Mouse (Mus musculus) gastrocnemius, adult 18-20 months (tissue): ENCODE measurements at regions not wholly inside any gene's neighbourhood (a gene's known extent, or its start where the extent isn't known, plus 50 kb on each side); places are given as distances from the start of the nearest gene placed in this dataset.
A peak's percentile ranks its signal among the peaks of the same experiment; 100 is the strongest.

Experiments used
- DNase-seq: peaks from one replicate; pipeline ENCODE4 v3.0.0; 2021; ENCODE audit warnings: low spot score

DNA sequence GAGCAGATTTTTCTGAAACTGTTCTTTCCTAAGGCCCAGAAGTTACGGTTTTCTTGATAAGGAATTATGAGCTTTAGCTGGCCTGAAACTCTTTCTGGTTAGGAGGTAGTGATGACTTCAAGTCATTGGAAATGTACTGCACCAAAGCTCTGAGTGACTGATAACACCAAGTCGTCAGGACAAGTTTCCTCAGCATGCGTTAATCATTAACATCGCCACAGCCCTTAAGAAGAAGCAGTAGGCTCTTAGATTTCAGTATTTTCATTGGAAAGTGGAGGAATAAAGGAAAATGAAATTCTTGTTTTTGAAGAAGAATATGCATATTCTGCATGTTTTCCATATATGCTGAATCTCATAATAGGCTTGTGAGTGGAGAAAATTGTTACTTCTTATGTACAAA, 390.3 kb upstream of the Gm11114 start:
- no peak for DNase-seq

DNA sequence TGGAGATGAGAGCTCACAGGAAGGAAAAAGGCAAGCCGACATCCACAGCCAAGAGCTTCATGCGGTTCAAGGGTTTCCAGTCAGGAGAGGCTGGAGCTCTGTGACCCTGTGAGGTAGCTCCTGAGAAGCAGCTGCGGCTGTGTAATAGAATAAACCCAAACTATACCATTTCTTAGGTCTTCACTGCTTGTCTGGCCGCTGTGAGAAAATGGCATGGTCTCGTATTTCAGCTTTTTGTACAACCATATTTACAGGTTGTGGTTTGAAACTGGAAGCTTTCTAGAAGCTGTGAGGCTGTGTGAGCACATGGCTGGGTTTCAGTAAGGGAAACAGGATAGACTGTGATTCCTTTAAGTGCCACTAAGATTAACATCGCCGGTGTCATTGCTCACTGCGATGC, 388.6 kb upstream of the Gm11114 start:
- DNase-seq, result no peak

DNA sequence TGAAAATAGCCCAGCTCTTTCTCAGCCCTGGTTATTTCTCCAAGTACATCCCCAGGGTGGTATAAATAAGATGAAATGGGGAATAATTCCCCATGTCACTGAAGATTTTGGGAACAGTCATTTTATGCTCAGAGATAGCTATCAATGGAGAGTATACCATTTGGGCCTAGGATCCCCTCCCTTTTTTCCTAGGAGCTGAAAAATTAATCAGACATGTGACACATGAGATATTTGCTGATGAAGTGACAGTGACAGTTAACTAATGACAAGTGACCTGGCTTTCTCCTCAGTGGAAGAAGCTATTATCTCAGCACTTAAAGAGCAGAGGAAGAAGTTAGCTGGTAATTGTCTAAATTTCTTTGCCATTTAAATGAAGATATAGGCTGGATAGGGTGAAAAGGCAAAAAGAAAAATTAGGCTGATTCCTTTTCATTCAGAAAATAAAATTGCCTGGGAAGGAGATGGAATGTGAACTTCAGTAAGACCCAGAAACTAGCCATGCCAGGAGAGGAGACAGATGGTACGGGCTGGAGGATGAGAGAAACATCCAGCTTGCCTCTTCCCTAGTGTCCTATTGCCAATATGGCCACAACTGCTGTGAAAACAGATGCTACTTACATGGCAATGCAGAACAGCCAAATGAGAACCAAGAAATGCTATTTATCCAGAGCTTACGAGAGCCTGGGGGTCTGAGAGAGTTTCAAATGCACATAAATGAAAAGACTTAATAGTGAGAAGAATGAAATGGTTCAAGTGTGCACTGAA, 376.1 kb upstream of the Gm11114 start:
- DNase-seq, result no peak

DNA sequence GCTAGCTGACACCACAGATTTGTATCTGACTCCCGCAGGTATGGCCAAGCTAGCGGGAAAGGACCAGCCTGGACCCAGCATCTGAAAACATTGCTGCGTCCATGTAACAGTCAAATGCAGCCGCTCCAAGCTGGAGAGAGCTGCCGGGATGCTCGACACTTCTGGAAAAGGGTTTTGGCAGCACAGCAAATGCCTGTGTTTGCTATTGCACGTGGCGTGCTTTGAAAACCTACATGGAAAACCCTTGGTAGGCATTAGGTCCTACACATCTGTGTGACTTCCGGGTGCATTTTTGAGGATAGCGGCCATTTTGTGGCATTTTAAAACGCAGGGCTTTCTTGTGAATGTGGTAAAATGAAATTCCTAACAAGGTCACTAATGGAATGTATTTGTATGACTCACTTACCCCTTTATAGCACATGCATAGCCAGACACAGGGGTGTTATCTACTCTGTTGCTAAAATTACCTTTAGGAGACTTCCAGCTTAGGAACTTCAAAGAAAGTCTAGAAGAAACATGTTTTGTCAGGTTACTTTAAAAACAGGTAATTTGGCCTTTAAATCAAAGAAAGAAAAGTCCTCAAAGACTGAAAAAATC, 345.9 kb upstream of the Gm11114 start:
- DNase-seq, result no peak

DNA sequence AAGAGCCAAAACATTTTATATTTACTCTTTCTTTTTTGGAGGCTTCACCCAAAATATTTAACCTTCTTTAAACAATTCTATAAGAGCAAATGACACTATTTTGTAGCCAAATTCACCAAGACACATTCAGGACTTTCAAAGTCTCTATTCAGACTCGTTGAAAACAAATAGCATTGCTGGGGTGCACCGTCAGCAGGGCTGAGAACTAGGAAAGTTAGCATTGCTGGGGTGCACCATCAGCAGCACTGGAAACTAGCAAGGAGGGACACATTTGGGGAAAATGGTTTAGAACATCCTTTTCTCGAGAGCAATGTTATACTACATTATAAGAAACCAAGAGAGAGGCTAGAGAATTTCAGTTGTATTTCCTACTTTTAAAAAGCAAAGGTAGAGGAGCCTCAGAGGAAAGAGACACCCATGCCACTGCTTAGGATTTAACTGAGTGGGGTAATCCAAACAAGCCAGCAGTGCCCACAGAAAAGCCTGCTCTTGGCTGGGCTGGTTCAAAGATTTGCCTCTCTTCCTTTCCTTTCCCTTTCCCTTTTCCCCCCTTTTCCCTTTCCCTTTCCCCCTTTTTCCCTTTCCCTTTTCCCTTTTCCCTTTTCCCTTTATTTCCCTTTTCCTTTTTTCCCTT, 342.5 kb upstream of the Gm11114 start:
- no peak for DNase-seq

DNA sequence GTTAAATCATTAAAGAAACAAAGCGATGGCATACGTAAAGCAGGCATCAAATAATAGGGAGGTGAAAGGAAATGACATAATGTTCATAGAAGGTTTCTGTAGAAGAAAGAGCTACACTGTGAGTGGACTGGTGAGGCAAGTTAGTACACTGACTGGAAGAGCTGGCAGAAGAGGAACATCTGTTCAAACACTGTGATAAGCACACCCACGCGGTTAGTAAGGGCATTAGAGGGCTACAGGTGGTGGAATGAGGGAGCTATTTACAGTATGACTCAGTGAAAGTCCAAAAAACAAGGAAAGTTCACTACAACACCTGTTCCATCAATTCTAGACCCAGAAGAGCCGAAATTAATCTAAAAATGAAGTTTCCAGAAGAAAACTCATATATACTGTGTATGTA, 335.1 kb upstream of the Gm11114 start:
- DNase-seq, result no peak

DNA sequence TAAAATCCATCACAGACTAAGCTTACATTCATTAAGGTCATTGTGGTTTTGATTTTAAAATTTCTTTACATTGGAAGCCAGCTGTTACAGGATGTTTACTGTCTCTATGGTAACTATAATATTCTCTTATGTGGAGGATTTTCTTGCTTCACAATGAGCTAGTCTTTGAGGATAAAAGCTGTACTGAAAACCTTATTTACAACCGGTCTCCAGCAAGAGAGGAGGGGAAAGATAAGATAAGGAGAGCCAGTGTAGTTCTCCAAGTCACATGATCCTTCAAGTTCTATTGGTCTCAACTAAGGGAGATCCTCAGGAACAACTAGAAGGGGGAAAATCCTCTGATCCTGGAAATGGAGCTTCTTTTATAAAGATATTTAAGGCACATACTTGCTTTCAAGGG, 309.2 kb upstream of the Gm11114 start:
- no peak for DNase-seq

DNA sequence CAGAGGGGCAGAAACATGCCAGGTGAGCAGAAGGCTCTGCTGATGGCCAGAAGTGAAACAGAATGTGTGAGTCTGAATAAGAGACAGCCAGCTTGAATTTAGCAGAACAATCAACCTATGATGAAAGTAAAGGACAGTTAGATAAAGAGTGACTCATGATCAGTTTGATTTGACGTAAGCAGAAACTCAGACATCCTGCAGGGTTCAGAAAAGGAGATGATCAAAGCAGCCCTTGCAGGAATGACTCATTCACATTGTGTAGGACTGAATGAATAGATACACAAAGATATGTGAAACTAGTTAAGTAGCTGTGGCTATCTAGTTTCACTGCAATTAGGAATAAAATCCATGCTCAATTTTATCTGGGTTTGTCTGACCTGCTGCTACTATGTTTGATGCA, 301.2 kb upstream of the Gm11114 start:
- no peak for DNase-seq

DNA sequence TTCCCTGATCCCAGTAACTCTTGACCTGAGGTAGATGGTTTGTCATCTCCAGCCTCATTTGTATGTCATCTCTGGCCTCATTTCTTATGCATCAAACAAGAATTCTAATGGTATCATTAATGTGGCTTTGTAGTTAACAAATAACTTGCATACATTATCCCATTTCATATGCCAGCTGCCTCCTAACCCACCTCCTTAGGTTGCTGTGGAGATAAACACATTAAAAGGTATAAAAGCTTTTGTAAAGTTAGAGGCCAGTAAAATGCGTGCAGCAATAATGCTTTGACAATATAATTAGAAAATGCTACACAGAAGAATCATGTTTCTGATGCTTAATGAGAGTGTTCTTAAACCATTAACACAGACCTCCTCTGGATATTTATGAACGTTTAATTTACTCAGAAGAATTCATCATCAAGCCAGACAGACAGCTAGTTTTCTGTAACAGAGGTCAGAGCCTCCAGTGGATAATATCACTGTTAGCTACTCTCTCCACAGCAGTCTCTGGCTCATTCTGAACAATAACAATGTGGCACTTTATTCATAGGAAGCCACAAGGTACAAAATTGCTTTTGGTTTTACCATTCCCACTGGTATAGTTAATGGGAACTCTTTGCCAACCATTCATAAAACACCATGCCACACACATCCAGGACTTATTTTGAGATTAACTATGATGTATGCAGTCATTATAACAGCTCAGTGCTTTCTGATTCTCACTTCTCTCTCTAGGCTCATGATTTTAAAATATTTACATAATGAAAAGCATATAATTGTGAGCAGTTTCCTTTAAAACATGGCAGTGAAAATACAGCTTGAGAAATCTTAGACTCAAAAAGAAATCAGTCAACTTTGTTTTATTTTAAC, 264.2 kb upstream of the Gm11114 start:
- no peak for DNase-seq

DNA sequence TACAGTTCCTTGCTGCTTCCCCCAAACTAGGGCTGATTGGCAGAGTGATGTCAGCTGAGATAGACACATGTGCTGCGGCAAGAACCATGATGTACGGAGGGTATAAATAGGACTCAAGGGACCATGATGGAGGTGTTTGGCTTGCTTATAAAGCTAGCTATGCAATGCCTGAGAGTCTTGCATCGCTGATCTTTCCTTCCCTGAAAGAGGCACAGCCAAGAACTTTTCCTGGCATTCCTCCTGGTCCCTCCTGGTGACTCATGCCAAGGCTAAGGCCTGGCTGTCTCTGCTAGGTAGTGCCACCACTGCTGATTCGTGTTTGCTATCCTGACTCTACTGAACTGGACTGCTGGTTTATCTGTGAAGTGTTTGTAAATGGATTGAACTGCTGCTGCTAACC, 260.0 kb upstream of the Gm11114 start:
- DNase-seq, result no peak

DNA sequence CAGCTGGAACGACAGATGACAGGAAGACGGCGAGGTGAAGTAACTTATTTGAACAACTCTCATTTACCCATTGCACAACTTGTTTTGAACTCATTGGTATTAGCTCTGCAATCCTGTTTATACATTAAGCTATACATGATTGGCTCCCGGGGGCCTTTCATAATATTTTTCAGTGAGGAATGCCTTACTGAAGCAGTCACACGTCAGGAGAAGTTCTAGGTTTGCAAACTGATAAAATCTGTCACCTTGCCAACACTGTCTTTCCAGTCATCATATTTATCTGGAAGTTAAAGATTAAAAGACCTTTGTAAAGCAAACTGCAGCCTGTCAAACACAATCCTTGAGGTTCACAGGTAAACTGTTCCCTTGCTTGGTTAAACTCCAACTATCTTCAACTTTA, 232.6 kb upstream of the Gm11114 start:
- DNase-seq, result no peak

DNA sequence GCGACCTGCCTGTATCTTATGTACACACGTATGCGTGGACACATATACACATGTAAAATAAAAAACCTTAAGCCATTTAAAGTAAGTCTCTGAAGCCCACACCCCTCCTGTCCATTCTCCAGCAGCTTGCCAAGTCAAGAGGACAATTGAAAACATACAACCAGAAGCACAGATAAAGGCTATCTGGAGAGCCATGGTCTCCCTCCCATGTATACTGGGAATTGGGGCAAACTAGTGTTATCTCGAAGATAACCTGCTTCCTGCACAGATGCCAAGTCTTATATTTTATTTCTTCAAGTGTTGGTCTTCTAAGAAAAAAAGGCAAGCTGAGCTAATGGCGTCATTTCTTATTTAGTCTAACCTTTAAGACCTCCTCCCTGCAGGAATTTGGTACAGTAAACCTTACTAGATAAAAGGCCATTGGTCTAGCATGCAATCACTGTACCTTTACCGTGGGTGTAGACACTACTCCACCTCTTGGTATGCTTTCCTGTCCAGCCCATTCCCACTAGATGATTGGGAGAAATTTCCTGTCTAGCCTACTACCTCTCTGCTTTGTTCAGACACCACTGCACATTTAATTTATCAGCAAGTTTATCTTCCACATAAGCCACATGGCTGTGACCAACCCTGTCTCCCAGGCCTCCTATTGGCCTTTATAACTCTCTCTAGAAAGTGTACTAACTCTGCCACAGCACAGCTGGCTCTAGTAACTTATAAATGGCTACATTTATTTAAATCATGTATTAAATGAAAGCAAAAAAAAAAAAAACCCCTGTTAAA, 223.8 kb upstream of the Gm11114 start:
- DNase-seq, result no peak

DNA sequence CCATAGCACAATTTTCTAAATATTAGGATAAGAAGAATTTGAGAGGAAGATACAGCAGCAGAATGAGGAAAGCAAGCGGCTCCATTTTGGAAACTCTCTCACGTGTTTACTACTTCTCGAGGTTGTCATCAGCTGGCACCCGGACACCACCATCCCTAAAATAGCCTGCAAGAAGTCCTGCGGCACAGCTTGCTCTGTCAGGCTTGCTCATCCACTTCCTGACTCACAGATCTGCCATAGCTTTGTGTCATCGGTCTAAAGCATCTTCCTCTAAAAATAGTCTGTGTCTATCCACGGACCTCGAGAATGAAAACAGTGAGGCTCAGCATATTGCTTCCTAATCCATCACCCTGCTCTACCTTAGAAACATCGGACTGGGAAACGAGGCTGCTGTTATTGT, 222.3 kb upstream of the Gm11114 start:
- no peak for DNase-seq

DNA sequence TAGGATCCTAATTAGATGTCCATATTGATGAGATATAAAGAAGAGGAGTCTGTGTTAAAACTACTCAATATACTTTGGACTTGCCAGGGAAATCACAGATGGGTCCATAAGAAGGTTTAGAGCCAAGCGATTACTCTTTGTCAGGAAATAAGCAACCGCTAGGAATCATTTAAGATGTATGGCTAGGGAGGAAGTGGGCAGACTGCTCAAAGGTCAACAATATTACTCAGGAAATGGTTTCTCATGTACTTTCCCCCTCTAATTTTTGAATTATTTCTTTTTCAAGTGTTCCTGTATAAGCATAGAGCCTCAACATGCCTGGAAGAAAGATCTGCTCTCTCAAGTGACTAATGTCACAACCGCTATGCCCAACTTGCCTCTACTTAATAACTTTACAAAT, 217.3 kb upstream of the Gm11114 start:
- no peak for DNase-seq

DNA sequence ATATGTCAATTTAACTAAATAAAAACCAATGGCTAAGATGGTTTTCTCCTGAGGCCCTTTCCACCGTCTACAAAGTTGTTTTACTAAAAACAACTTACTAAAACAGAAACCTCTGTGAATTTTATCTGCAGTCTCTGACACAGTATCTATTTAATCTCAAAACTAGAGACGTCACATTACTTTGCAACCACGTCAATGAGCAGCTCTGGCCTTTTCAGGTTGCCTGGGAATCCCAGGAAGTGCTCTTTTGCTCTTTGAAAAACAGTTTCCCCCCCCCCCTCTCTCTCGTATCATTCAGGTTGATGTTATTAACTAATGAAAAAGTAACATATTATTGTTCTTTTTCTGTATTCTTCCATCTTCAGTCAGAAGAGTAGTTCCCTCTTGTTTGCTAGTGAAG, 216.1 kb upstream of the Gm11114 start:
- DNase-seq, result no peak

DNA sequence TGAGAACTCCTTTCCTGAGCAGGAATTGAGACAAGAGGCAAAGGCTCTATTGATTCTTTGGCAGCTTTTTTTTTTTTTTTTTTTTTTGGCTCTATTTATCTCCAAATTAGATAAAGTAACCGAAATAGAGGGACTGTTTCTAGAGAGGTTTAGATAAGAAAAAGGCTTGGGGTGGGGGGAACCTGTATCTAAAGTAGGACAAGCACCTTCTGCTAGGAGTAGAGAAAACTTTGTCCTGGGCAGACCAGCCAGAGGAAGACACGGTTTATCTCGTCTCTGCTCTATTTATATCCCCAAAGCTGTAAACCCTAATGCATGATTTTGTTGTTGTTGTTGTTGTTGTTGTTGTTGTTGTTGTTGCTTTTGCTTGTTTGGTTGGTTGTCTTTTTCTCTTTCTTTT, 199.6 kb upstream of the Gm11114 start:
- DNase-seq, result no peak

DNA sequence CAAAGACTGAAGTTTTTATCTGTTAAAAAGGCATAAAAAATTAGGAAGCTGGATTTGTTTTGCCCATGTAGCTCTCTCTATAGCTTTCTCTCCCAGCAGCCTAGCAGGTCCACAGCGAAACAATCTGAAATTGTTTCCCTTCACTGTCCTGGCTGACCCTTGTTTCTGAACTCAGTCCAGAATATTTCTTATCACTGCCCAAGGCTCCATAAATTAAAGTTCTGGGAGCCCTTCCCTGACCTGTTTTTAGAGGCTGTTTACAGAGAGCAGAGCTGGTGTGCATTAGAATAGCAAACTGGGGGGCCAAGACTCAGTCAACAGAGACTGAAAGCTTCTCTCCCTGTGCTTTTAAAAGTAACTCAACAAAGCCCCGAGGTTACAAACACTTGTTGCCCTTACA, 198.3 kb upstream of the Gm11114 start:
- DNase-seq, result no peak

DNA sequence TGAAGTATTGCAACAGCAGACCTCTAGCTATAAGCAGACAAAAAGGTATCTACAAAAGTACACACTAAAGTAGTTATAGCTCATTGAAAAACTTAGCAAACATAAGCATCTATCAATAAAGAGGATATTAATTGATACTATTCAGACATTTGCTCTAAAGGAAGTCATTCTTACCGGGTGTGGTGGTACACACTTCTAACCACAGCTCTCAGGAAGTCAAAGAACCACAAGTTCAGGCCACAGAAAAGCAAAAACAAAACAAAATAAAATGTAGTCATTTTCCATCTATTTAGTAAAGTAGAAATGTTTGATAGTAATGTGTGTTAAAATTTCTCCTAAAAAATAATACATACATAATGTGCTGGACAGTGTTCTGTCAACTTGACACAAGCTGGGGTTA, 192.5 kb upstream of the Gm11114 start:
- DNase-seq, result no peak

DNA sequence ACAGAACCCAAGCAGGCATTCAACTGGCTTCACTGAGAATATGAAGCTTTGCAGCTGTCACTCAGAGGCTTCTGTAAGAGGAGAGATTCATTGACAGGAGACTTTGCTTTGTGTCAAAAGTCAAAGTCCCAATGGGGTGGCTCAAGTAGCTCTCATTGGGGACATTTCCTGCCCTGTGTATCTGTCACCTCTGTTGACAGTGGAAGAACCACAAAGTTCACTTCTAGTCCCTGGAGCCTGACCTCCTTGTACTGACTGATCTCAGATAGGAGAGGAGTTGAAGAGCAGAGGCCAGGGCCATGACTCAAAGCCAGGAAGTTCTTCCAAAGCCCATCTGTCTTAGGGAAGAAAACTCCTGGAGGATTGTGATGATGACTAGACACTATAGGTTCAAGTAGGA, 191.5 kb upstream of the Gm11114 start:
- DNase-seq, result no peak

DNA sequence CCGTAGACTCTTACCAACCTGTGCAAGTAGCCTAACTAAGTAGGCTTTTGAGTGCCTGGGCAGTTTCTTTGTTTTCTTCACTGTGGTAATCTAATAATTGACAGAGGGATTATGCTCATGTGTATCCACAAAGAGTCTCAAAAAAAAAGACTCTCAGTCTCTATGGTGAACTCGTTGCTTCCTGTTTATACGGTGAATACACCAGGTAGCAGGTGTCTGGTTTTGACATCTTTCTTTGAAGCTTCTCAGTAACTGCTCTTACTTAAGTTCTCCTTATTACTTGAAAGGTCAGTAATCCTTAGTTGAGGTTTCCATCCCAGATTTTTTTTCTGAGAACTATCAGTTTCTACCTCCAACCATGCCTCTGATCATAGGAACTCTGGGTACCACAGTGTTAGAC, 188.9 kb upstream of the Gm11114 start:
- DNase-seq, result no peak

DNA sequence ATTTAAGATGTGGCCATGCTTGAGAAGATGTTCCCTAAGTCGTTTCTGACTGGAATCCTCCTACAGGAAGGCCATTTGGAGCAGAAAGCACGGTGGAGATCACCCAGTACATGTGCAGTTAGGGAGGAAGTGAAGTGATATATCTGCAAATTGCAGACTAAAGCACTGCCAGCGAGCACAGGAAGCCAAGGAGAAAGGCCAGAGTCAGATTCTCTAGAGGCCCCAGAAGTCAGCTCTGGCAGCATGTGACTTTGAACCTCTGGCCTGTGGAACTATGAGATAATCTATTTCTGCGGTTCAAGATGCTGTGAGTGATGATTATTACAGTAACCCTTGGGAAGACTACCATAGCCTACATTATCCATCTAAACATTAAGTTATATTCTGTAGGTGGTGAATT, 186.8 kb upstream of the Gm11114 start:
- DNase-seq, result peak; percentile 20
